Mouse (Mus musculus): ENCODE measurements around the gene Flvcr2.

Gene Flvcr2

DNA sequence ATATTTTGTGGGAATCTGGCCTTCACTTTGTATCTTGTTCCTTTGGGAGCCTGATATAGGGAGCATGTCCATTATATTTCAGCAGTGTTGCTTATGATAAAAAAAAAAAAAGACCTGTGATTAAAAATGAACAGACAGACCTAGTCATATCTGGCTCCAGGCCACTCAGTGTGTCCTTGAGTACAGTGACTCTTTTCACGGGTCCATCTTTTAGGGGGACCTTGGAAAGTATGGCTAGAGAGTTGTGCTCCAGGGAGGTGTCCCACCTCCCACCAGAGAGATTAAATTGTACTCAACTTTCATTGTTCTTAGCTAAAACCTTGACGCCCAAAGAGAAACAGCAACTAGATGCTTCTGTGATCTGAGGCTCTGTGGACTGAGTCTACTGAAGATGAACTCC is 47.8 kb downstream of the Flvcr2 start:
- DNase-seq (ENCODE audit: low read depth, low spot score): no peak

DNA sequence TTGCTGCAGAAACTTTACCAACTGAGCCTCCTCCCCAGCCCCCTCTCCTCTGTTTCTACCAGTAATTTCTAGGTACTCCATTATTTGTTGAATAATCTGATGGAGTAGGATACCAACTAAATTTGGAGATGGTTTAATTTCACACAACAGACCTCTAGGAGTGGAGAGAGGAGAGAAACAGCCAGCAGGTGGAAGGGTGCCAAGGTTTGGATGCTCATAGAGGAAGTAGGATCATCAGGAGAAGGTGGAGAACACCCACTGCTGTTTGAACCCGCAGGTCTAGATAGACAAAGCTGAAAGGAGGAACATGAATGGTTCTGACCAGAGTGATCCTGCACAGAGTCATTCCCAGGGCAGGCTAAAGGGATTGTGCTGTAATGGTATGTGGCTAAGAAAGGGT is 49.2 kb downstream of the Flvcr2 start:
- DNase-seq (ENCODE audit: low read depth, low spot score): no peak

DNA sequence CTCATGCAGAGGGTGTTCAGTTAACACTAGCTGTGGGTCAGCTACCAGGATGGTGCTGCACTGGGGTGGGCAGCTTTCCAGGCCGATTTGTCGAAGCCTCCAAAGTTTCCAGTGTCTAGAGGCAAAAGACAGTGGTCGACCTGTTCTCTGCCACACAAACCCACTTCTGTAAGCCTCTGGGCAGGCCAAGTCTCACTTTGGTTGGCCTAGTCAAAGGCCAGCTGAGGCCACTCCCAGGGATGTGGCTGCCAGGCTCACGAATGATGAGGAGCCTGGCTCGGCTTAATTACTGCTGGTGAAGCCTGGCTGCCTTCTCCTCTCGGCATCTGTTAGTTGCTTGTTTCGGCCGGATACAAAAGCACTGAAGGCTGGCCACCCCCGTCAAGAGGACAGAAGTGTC is 53.7 kb downstream of the Flvcr2 start:
- DNase-seq (ENCODE audit: low read depth, low spot score): no peak

DNA sequence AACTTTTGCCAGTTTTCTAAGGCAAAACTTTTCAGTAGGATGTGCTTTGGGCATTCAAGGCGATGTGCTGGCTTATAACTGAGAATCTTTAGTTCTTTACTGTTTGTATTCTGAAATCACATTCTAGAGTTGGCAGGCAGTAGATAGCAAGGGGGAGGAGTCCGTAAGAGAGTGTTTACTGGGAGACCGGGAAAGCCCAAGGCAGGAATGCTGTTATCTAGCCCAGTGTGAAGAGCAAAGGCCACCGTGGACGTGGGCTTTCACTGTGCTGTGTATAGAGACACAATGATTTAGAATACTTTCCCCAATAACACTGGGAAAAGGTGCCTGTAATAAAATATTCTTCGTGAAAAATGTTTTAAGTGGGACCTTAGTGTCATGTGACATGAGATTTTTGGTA is 63.4 kb downstream of the Flvcr2 start:
- no peak for DNase-seq (ENCODE audit: low read depth, low spot score)

DNA sequence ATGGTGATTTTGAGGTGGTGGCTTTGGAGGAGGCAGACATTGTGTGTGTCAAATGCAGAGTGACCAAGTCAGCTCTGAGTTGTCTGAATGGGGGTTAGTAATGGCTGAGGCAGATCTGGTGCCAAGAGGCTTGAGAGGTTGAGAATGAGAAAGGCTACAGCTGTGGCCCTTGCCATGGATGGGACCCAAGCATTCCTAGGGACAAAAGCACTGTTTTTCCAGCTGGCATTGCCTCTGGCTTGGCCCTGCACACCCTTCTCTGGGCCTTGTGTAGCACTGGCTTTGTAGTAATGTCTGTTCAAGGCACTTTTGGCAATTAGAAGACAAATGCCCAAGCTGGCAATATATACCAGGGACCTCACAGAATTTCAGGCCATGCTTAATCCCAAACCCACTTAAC is 64.6 kb downstream of the Flvcr2 start:
- DNase-seq (ENCODE audit: low read depth, low spot score): no peak

DNA sequence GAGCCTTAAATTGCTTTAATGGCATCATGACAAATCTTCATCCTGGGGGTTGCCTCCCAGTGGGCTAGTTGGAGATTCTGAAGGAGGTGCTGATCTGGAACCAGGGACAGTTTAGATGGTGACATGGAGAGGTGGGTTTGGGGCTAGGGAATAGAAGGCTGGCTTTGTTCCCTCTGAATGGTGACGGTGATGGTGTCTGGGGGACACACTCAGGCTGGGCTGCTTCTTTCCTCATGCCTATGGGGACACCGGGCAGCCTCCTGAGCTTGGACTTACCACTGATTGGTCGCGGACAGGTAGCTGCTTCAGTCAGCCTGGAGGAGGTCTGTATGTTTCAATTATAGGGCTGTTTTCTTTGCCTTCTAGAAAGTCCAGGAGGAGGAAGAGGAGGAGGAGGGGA is 65.3 kb downstream of the Flvcr2 start:
- no peak for DNase-seq (ENCODE audit: low read depth, low spot score)

DNA sequence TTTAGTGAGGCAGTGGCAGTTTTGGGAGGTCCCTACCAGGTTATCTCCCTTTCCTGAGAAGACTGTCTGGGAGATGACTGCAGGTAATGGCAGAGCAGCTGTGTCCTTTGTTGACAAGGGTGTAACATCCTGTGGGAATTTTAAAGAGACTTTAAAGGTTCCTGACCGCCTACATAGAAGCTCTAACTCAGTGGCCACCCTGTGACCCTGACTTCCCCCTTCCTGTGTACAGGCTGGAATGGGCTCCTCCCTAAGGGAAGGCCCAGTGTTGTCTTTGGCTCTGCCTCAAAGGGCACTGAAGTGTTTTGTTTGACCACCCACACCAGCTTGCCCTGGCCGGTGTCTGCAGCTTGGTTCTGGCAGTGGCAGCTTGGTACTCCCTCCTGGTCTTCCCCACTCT is 67.3 kb downstream of the Flvcr2 start:
- DNase-seq (ENCODE audit: low read depth, low spot score): no peak

DNA sequence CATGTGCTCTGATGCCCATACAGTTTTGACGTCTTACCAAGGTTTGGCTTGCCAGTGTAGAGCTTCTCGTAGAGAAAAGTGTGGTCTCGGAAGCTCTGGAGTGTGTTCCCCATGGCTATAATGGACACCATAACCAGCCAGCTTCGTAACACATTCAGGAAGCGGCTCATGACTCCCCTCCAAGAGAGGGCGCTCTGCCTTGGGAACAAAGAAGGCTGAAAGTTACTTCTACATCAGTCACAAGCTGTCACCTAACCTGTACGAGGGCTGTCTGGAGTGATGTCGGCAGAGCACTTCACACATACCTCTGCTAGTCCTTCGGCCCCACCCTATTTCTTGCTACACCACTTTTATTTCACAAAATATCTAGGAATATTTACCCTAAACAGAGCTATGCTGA is 75.7 kb downstream of the Flvcr2 start:
- no peak for DNase-seq (ENCODE audit: low read depth, low spot score)

DNA sequence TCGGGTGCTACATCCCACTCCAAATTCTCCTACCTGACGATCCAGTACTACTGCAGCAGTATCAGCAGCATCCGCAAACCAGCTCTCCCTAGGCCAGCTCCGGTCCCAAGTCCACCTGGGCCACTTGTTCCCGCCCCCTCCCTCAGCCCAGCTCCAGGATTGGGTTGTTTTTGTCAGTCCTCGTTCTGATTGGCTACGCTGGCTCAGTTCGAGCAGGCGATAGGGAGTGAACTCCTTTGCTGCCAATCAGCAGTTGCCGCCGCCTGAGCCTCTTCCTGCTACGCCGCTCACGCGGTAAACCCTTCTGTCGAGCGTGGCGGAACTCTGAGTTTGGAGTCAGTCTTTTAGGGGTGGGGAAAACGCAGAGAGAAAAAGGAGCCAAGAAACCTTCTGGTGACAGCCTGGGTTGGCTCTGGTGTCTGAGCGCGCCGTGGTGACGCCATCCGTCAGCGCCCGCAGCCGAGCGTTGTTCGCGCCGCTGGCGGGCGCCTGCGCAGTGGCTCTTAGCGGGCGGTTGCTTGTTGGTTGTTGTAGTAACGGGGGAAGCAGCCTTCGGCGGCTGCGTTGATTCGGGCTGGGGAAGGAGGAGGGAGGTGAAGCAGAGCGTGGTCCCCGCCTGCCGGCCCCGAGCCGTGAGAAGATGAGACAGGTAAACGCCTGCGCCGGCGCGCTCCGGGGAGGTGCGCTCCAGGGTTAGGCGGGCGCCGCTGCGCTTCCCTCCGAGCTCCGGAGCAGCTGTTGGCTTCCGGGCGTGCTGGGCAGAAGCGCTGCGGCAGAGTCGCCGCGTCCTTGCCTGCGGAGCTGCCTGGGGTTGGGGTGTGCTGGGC is 78.3 kb downstream of the Flvcr2 start, which contains the start of the genes Erg28 and Ttll5:
Erg28 (minus strand) TSS at position 113 of the 827 bp plus-strand sequence.
Ttll5 (plus strand) TSS at position 222 of the 827 bp plus-strand sequence.
- peak; percentile 91 for DNase-seq (ENCODE audit: low read depth, low spot score)

DNA sequence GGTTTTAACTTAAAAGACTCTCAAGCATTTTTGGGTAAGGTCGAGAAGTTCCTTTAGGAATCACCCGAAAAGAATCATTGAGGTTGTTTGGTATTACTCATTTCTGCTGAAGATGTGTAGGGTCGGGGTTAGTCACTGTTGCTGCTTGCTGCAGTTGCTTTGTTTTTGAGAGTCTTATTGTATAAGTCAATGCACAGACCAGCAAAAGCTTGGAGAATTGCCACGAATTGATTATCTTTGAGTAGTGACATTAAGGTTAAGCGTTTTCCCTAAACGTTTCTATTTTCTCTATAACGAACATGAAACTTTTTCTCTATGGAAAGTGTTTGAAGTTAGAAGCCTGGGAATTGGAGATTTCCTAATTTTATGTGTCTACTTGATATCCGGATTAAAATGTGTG is 79.0 kb downstream of the Flvcr2 start:
- no peak for DNase-seq (ENCODE audit: low read depth, low spot score)

DNA sequence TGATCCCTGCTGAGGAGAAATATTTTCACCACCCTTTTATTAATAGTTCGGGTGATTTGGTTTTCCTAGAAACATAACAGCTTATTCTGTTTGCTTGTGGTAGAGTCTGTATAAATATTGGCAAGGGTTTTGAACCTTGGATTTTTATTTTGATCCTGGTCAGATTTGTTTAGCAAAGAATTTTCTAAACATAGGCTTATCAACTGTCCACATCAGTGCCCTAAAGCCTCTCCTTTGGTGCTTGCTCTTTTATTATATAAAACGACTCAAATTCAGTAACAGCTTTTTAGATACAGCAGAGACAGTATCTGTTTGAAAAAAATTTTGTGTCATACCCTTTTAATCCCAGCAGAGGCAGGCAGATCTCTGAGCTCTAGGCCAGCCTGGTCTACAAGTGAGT is 79.5 kb downstream of the Flvcr2 start:
- DNase-seq (ENCODE audit: low read depth, low spot score): no peak

DNA sequence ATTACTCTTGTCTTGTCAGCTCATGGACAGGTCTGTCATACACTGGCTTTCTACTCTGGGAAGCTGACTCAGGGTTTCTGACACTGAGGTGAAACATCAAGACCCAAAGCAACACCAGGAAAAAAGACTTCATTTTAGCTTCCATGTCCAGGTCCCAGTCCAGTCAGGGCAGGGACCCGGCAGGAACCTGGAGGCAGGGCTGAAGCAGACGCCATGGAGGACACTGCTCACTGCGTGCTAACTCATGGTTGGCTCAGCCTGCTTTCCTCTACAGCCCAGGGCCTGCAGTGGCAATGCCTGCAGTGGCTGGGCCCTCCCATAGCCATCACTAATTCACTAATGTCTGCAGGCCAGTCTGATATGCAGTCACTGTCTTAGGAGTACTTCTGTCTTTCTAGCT is 82.5 kb downstream of the Flvcr2 start:
- DNase-seq (ENCODE audit: low read depth, low spot score): no peak

DNA sequence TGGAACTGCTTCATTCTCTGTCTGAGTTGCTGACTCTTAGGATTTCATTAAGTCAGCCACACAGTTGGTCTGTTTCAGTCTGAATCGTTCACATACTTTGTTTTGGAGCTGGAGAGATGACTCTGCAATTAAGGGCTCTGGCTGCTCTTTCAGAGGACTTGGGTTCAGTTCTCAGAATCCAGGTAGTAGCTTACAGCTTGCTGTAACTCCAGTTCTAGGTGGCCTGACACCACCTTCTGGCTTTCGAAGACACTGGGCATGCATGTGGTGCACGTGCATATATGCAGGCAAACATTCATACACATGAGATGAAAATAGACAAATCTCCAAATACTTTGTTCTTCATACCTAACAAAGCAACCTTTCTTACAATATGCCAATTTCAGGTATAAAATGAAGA is 83.5 kb downstream of the Flvcr2 start:
- no peak for DNase-seq (ENCODE audit: low read depth, low spot score)

DNA sequence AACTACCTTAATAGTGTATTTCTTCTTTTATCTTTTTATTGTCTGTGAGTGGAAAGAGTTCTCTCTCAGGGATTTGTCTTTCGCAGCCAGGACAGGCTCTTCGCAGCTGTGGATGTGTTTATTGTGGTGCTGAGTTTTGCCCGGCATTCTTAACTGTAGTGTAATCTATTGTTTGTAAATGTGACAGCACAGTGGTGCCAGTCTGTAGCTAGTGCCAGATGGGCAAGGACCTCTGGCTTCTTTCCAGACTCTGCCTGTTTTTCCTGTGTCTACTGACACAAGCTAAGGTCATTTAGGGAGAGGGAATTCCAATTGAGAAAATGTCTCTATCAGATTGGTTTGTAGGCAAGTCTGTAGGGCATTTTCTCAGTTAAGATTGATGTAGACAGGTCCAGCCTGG is 84.4 kb downstream of the Flvcr2 start:
- DNase-seq (ENCODE audit: low read depth, low spot score): no peak

DNA sequence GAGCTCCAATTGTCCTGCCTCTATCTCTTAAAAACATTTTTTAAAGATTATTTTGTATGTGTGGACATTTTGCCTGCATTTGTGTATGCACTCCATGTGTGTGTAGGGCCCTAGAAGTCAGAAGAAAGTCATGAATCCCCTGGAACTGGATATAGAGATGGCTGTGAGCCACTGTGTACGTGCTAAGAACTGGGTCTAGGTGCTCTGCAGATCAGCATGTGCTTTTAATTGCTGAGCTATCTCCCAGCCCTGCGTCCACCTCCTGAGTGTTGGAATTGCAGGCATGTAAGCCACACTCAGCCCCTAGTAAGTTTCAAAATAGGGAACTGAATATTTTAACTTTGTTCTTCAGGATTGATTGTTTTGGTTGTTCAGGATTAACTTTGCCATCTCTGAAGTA is 88.2 kb downstream of the Flvcr2 start:
- no peak for DNase-seq (ENCODE audit: low read depth, low spot score)

DNA sequence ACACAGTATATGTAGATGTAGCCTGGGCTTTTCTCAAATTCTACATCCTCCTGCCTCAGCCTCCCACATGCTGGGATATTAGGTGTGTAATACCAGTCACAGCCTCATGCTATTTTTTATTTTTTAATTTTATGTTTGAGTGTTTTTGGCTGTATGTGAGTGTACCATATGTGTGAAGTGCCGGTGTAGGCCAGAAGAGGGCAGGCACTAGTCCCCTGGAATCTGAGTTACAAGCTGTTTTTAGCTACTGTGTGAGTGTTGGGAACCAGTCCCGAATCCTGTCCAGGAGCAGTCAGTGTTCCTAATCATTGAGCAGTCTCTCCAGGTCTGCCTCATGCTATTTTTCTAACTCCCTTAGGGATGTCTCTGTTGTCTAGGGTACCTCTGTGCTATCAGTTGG is 91.4 kb downstream of the Flvcr2 start:
- DNase-seq (ENCODE audit: low read depth, low spot score): no peak

DNA sequence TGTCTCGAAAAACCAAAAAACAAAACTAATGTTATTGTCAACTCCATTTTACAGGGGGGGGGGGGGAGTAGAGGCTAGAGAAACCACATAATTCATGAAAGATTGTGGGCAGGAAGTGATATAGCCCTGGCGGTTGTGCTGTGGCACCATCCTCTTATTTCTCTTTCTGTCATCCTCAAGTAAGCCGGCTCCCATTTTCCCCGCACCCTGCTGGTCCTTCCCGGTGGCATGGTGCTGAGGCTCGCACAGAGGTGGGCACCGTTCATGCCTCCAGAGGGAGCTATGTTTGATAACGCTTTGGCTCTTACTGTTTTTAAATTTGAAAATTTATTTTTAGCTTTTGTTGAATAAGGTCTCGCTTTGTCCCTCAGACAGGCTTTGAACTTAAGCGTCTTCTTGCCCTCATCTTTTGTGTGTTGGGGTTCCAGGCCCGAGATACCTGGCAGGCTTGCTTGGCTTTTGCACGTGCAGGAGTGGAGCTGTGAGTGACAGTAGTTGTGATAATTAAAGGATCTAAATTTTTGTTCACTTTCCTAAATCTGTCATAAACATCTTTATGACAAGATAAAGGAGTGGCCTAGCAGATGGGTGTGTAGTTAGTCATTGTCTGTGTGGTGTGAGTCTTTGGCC is 93.1 kb downstream of the Flvcr2 start:
- DNase-seq (ENCODE audit: low read depth, low spot score): no peak

DNA sequence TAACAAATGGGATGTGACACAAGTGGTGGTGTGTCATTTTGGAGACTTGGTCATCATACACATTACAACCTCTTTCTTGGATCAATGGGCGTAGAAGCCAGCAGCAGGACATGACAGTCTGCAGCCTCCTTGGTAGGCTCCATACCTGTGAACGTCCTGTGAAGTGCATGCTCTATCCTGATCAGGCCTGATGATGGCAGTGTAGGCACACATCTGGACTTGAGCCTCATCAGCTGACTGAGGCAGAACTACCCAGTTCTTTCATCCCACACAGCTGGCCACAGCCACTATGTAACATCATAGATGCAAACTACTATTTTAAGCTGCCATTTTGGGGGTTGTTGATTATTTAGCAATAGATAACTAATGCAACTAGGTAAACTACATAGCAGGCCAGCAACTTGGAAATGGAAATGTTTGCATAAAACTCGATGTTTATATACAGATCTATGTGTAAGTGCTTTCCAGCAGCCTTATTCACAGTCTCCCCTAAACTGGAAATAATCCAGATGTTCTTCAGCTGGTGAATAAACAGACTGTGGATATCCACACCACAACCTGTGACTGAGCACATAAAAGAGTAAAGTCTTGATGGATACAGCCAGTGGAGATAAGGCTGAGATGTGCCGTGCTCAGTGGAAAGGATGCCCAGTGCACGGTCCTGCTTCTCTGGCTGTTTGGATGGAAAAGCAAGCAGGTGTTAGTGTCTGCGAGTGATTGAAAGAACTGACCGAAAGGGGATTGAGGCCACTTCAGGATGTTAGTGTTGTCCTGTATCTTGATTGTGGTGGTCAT is 102.0 kb downstream of the Flvcr2 start:
- no peak for DNase-seq (ENCODE audit: low read depth, low spot score)

DNA sequence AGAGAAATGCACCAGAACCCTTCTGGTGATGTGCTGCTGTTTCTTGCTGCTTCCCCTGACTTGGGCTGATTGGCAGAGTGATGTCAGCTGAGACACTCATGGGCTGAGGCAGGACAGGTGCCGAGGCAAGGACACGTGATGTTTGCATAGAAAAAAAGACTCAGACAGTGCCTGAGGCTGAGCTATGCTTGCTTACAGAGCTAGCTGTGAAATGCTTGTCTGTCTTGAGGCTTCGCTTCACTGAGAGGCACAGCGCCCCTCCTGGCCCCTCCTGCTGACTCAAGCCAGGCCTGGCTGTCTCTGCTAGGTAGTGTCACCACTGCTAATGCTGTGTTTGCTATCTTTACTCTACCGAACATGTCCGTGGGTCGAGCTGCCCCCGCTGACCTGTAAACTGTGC is 104.3 kb downstream of the Flvcr2 start:
- no peak for DNase-seq (ENCODE audit: low read depth, low spot score)

DNA sequence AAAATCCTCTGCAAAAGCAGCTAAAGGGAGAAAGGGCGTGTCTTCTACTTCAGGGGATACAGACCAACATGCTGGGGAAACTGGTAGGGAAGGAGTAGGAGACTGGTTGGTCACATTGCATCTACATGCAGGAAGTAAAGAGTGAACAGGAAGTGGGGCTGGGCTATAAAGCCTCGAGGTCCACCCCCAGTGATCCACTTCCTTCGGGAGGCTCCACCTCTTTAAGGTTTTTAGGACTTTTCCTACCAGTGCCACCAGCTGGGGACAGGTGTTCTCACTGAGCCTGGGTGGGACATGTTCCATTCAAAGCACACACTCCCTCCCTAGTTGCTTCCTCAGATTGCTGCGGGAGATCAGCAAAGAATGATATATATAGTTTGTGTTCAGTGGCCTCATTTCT is 107.5 kb downstream of the Flvcr2 start:
- DNase-seq (ENCODE audit: low read depth, low spot score): no peak

DNA sequence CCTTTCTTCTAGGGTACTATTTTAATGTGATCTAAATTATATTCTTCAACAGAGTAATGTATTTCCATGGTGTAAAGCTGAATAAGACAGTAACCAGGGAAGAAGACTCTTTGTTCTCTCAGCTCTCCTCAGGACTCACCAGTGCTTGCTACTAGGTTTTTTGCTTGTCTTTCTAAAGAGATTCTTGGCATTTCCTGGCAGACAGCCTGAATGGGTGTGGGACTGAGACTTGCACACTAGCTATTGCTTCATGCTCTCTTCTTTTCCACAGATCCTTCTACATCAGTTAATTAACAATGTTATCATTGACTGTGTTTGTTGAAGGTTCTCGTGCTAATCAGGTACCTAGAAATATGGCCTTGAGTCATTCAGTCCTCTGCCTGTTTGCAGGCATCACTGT is 107.9 kb downstream of the Flvcr2 start:
- DNase-seq (ENCODE audit: low read depth, low spot score): no peak

DNA sequence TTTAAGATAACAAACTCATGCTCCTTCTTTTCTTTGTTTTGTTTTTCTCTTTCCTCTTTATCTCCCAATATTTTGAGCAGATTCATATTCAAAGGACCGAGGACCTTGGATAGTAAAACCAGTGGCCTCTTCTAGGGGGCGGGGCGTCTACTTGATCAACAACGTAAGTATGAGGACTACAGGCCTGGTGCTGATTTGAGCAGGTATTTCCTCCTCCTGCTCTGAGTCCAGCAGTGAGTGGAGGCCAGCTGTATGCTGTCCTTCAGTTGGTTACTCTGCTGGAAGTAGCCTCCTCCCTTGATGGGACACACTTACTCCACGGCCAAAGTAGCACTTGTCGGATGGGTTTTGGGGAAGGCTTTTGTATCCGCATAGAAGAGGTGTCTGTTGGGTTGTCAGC is 111.0 kb downstream of the Flvcr2 start:
- DNase-seq (ENCODE audit: low read depth, low spot score): no peak

DNA sequence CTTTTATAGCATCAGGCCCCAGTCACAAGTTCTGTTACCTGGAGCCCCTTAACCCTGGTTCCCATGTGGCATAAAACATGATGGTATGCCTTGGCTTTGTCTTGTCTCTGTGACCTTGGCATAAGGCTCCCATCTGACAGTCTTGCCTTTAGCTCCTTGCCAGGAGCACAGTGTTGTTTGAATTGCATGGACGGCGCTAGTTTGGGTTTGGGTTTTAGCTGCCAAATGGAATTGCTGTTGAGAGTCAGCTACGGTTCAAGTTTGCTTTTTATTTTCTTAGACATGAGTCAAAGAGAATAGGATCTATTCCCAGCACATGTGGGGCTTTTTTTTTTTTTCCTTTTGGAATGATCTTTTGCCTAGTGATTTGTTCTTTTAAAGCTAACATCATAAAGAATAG is 112.8 kb downstream of the Flvcr2 start:
- DNase-seq (ENCODE audit: low read depth, low spot score): no peak
